Mouse (Mus musculus): ENCODE data around the gene Pou4f1. TPM values are rescaled to one million over a fixed set of nuclear protein-coding genes. Genes with fewer than 3 reads are reported as not detected.
A peak's percentile ranks its signal among the peaks of the same experiment; 100 is the strongest.

The Pou4f1 gene
- polyA plus RNA-seq, 1 experiment from 2014 or later, result 0.70 TPM

DNA sequence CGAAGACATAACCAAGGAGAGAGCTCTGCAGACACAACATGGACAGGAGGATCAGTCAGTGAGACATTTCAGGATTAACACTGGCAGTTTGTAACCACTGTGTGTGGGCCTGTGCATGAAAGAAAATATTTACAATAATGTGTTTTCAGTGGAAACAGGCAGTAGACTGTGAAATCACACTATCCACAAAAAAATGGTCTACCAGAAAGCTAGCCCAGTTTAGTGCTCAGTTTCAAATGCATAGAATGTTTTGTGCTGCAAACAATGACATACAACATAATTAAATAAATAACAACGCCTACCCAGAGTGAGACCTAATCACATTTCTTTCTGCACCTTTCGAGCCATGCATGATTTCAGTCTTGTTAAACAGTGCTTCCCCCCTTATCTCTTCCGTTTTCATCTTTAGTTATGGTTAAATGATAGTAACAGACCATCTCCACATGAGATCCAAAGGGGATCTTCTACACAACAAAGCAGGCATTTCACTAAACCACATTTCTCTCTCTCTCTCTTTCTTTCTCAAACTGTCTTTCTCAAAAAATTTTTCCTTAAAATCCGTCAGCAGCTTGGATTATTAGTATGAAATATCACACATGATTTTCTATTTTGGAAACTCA is 4.1 kb downstream of the Pou4f1 start:
- no peak overlapping the region for H3K27ac ChIP-seq
- H3K36me3 ChIP-seq, result no peaks in the 10 kb centered on the region
- no peak overlapping the region for H3K4me3 ChIP-seq
- no peak for DNase-seq (ENCODE audit: low spot score)
- peaks cover 39% of the 10 kb centered on the region for H3K4me1 ChIP-seq
- no peaks in the 10 kb centered on the region for H3K9me3 ChIP-seq (replicated peaks)
- H3K27me3 ChIP-seq (ENCODE audit: low read depth, poor library complexity, severe bottlenecking), result peaks cover 95% of the 10 kb centered on the region
- 6% methylated on average over 5 of the region's 5 CpGs for WGBS

DNA sequence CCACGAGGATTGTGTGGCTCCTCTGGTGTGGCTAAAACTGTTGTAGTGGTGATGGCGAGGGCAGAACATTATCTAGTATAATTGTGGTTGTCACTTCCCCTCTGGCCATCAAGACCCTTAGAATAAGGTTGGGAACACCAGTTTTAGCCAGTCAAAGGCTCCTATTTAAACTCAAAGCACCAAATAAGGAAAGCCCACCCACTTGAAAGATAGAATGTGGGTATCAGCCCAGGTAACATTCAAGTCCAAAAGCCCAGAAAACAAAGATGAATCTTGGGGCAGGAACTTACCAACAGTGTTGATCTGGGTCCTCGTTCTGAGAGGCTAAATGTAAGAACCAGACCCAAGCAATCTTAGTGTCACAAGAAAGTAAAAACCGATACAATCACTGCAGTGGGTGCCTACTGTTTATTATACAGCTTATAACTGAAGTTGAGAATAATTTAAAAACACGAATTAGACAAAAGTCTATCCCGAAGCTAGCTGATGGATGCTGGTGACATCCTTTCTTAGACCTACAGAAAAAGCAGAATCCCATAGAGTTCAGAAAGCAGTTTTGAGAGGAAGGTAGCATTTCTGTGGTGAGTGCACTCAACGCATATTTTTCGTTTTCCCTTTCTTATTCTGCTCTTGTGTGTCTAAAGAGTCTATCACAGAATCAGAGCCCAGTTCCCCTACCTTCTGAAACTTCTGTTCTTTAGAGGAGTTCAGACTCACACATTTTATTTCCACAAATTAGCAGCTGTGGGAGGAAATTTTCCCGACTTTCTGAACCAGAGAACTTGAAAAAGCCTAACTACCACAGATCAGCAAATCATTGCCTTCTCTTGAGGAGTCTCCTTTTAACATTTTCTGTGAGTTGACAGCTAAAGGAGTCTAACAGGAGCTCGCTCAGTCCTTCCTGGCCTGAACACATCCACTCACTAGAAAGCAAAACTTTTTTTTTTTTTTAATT is 6.2 kb downstream of the Pou4f1 start:
- Histone ChIP-seq H3K27ac (no peak overlapping the region), H3K36me3 (no peaks in the 10 kb centered on the region), H3K4me3 (no peak overlapping the region; the same call in 1 of the 2 replicates), H3K9me3 (replicated peaks) (no peaks in the 10 kb centered on the region), H3K4me1 (peaks cover 27% of the 10 kb centered on the region), H3K27me3 (ENCODE audit: low read depth, poor library complexity, severe bottlenecking) (peaks cover 95% of the 10 kb centered on the region)
- DNase-seq (ENCODE audit: low spot score), result peak; percentile 32
- 1% methylated on average over 10 of the region's 10 CpGs for WGBS

DNA sequence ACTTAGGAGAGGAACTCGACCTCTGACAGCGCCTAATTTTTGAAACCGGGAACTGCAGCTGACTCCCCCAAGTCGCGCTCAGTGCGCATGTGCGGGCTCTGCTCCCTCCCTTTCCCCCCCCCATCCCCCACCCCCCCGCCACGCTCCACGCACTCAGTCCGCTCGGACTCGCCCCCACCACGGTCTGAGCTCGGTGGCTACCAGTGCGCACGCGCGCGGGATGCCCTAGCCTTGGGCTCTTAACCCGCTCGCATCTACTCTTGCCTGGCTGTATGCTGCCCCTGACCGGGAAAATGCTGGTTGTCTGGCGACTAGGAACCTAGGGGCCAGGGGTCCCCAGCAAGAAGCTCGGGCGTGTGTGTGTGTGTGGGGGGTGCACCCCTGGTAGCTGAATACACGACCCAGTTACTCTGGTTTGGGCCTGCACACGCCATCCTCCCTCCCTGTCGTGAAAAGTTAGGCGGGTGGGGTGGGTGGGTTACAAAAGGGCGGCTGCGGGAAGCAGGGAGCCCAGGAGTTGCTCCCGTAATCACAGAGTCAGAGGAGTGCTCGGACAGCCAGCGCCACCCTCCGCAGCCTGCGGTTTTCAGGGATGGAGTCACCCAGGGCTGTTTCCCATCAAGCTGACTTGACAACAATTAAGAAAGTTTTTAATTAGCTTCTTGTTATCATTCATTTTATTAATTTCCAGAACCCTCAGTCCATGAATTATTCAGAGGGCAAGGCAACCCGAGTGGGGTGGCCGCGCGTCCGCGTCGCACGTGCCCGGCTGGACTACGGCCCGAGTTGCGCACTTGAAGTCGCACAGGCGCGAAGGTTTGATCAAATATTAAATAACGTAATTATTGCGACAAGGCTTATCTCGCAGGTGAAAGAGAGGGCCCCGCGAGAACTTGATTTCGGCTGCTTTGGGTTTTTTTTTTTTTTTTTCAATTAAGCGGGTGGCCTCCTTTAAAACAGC is 7.2 kb downstream of the Pou4f1 start:
- H3K36me3 ChIP-seq, result no peaks in the 10 kb centered on the region
- peaks cover 22% of the 10 kb centered on the region for H3K4me1 ChIP-seq
- peaks cover 90% of the 10 kb centered on the region for H3K27me3 ChIP-seq (ENCODE audit: low read depth, poor library complexity, severe bottlenecking)
- no peaks in the 10 kb centered on the region for H3K9me3 ChIP-seq (replicated peaks)
- H3K27ac ChIP-seq, result peak overlapping the region; percentile 10; the same call in 1 of the 2 replicates
- under 1% methylated on average over 59 of the region's 59 CpGs for WGBS
- DNase-seq (ENCODE audit: low spot score), result peak; percentile 90
- H3K4me3 ChIP-seq, result peak overlapping the region; percentile 48

DNA sequence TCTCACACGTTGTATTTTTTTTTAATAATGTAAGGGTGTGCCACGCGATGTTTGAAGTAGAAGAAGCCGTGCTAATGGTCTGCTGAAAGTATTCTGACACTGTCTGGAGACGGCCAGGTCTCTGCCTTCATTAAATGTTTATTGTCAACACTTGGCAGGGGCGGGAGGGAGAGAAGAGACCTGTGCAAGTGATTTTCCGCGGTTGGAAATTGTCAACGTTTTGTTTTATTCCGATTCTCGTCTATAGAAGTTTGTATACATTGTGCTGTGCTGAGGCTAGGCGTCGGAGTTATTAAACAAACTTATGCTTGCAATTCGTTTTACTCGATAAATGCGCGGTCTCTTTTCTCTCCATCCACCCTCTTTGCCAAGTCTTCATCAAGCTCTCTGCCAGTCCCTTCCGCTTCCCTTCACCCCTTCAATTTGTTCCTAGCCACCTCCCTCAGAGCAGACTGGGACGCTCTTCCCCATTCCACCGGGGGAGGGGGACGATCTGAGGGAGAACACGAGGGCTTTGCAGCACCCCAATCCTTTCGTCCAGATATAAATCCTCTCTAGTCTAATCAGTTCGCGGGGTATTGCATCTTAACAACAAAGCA is 8.2 kb downstream of the Pou4f1 start:
- no peaks in the 10 kb centered on the region for H3K36me3 ChIP-seq
- peaks cover 19% of the 10 kb centered on the region; the same call in 1 of the 2 replicates for H3K4me1 ChIP-seq
- peak overlapping the region; percentile 48 for H3K4me3 ChIP-seq
- no peaks in the 10 kb centered on the region for H3K9me3 ChIP-seq (replicated peaks)
- peaks cover 80% of the 10 kb centered on the region for H3K27me3 ChIP-seq (ENCODE audit: low read depth, poor library complexity, severe bottlenecking)
- peak; percentile 46 for DNase-seq (ENCODE audit: low spot score)
- no peak overlapping the region for H3K27ac ChIP-seq
- WGBS, result under 1% methylated on average over 25 of the region's 25 CpGs

DNA sequence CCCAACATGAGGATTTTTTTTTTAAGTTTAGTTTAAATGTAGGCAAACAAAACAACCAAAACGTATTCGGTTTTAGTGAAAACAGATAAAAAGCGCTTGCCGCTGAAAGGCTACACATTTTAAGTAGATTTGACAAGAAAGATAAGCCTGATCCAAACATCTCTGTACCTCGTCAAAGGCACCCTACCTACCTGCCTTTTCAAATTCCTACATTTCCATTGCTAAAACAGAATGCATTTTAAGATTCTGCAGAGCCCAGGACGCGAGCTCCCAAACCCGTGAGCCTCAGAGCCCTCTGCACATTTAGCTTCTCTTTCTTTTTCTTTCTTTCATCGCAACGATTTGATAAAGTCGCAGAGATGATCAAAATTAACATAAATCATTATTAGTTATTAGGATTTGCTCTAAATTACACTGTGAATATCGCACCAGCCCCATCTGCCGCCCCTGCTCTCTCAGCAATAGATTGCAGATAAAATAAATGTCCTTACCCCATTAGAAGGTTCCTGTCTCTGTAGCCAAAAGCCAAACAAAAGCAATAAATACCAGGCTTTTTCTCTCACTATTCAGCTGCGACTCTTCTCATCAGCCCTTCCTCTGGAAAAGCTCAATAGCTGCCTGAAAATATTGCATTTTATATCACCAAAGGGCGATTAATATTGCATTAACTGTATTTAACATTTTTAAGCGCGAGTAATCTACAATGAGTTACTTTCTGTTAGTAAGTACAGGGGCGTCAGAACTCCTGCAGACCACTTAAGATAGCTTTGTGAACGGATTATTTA is 8.9 kb downstream of the Pou4f1 start:
- Histone ChIP-seq H3K27me3 (ENCODE audit: low read depth, poor library complexity, severe bottlenecking) (peaks cover 74% of the 10 kb centered on the region), H3K36me3 (no peaks in the 10 kb centered on the region), H3K4me3 (peak overlapping the region; percentile 48), H3K4me1 (peaks cover 19% of the 10 kb centered on the region; the same call in 1 of the 2 replicates), H3K9me3 (replicated peaks) (no peaks in the 10 kb centered on the region), H3K27ac (no peak overlapping the region)
- DNase-seq (ENCODE audit: low spot score), result no peak
- WGBS, result under 1% methylated on average over 19 of the region's 19 CpGs

DNA sequence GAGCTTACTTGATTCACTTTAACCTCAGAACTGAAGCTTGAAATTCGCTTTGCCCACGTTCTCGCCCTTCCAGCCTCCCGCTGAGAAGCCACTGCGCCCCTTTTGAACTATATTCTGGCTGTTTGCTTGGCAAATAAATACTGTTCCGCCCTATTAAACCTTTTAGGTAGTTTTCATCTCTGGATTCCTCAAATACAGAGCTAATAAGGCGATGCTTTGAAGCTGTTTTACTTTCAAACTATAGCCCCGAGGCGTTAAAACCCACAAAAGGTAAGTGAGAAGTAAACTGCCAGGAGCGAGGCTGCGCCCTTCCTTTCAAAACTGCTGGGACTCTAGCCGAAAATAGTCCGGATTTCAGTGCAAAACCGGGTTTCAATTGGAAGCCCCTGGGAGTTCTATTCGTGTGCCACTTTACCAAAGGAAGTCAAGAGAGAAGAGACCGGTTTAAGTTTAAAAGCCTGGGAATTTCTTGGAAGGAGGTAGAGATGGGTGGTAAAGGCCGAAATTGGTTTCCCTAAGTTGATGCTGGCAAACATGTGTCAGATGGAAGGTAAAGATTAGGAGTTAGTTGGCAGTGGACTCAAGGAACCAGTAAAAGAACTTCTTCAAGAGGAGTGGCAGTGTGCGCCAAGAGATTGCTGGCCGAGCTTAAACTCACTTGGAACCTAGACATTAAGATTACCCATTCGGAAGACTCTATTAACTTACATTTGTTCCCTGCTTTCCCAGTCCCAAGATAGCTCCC is 9.7 kb downstream of the Pou4f1 start:
- WGBS, result under 1% methylated on average over 20 of the region's 20 CpGs
- Histone ChIP-seq H3K36me3 (no peaks in the 10 kb centered on the region), H3K9me3 (replicated peaks) (no peaks in the 10 kb centered on the region), H3K27ac (no peak overlapping the region), H3K4me3 (no peak overlapping the region), H3K27me3 (ENCODE audit: low read depth, poor library complexity, severe bottlenecking) (peaks cover 66% of the 10 kb centered on the region), H3K4me1 (peaks cover 19% of the 10 kb centered on the region; the same call in 1 of the 2 replicates)
- peak; percentile 40 for DNase-seq (ENCODE audit: low spot score)

DNA sequence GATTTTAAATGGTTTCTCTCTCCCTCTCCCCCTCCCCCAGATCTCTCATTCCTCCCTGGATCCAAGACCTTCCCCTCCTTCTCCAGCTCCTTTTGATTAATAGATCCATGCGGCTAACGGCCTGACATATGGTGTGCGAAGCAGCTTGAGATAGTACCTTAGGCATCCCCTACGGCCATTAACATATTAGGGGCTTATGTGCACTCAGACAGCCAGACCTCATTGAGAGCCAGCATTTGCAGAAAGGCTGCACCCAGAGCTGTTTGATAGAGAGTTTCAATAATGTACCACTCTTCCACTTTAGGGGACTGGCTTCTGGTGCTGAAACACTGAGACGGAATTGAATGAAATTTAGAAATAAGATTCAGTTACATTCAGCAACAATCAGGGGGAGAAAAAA is 10.8 kb downstream of the Pou4f1 start:
- no peak overlapping the region for H3K4me3 ChIP-seq
- peak; percentile 33 for DNase-seq (ENCODE audit: low spot score)
- 2% methylated on average over 5 of the region's 5 CpGs for WGBS
- no peak overlapping the region for H3K27ac ChIP-seq
- H3K27me3 ChIP-seq (ENCODE audit: low read depth, poor library complexity, severe bottlenecking), result peaks cover 62% of the 10 kb centered on the region
- H3K36me3 ChIP-seq, result no peaks in the 10 kb centered on the region
- peaks cover 19% of the 10 kb centered on the region; the same call in 1 of the 2 replicates for H3K4me1 ChIP-seq
- H3K9me3 ChIP-seq (replicated peaks), result no peaks in the 10 kb centered on the region

DNA sequence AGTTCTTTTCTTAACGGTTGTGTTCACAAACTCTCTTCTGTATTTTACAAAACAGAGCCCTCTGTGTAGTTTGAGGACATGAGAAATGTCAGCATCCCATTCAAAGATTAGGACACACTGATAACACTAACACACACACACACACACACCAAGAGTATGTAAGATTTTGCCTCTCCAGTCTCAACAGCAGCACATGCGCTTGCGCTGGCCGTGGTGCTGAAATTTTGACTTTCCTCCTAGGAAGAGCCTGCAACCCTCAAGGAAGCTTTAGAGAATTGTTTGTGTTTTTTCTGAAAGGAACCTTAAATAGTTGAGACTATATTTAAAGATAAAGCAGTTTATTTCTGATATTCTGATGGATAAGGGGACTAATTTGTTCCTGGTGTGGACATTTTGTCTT is 14.0 kb downstream of the Pou4f1 start:
- H3K4me1 ChIP-seq, result 0 out of 2 replicates have a peak, but pooled peaks cover 3% of the 10 kb centered on the region
- H3K4me3 ChIP-seq, result no peak overlapping the region
- H3K9me3 ChIP-seq (replicated peaks), result no peaks in the 10 kb centered on the region
- no peaks in the 10 kb centered on the region for H3K36me3 ChIP-seq
- peaks cover 40% of the 10 kb centered on the region for H3K27me3 ChIP-seq (ENCODE audit: low read depth, poor library complexity, severe bottlenecking)
- 10% methylated on average over 4 of the region's 4 CpGs for WGBS
- DNase-seq (ENCODE audit: low spot score), result peak; percentile 84
- H3K27ac ChIP-seq, result no peak overlapping the region

DNA sequence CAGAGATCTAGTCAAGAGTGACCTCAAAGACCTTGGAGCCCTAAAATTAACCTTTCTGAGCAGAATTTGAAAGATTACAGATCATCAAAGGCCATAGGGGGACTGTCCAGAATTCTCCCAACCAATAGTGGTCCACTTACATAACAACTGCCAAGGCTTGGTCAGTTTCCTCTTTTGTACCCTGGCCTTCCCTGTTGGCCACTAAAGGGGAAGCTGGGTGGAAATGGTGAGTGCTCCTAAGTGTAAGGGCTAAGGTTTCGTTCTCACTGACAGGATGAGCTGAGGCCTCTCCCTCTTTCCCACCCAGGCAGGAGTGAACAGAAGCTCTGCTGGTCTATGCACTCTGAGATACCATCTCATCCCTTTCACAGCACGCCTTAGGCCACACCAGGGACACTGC is 33.5 kb downstream of the Pou4f1 start:
- no peaks in the 10 kb centered on the region for H3K9me3 ChIP-seq (replicated peaks)
- no peaks in the 10 kb centered on the region for H3K36me3 ChIP-seq
- no peak for DNase-seq (ENCODE audit: low spot score)
- H3K27me3 ChIP-seq (ENCODE audit: low read depth, poor library complexity, severe bottlenecking), result no peaks in the 10 kb centered on the region
- no peaks in the 10 kb centered on the region for H3K4me1 ChIP-seq
- H3K27ac ChIP-seq, result no peak overlapping the region
- WGBS, result 63% methylated on average over 2 of the region's 2 CpGs
- no peak overlapping the region for H3K4me3 ChIP-seq

DNA sequence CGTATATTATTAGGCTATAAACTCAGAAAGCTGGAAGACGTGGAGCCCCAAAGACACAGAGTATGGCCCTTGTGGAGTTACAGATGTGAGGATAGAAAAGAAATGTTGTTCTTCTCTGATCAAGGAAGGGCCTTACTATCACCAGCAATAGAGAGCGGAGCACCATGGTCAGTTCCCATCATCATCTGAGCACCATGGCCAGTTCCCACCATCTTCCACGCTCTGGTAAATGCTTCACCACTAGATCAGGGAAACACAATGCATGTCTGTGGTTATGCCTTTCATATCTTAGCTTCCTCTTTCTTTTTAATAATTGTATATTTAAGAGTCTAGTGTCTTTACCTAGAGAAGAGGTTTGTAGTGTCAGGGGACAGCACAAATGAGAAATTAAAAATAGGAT is 37.0 kb downstream of the Pou4f1 start:
- Histone ChIP-seq H3K36me3 (no peaks in the 10 kb centered on the region), H3K27me3 (ENCODE audit: low read depth, poor library complexity, severe bottlenecking) (no peaks in the 10 kb centered on the region), H3K27ac (no peak overlapping the region), H3K9me3 (replicated peaks) (no peaks in the 10 kb centered on the region), H3K4me3 (no peak overlapping the region), H3K4me1 (no peaks in the 10 kb centered on the region)
- DNase-seq (ENCODE audit: low spot score), result no peak
- WGBS, result 81% methylated on average over 4 of the region's 4 CpGs

All from limb, embryonic 10.5 days (tissue).